Mouse (Mus musculus) stomach, postnatal 0 days (tissue): Measurements from ENCODE around the gene Zfyve21. TPM values are rescaled to one million over a fixed set of nuclear protein-coding genes. Genes with fewer than 3 reads are reported as not detected.

Experiments
- ATAC-seq: fragments of 200-750 bp; cut with Nextera tagmentation; 2 replicates; pipeline ENCODE4 v1.8.0; 2017; ENCODE audit not compliant: low FRiP score, low TSS enrichment
- DNase-seq: peaks from one replicate; pipeline ENCODE4 v3.0.0-alpha.2; 2016; ENCODE audit warnings: low spot score
- H3K27ac ChIP-seq: fragments of 300-500 bp; sonication (generic); replicated peaks from 2 replicates; pipeline ENCODE4 v1.5.1; 2014; ENCODE audit warnings: mild to moderate bottlenecking, control low read depth
- H3K27me3 ChIP-seq: fragments of 300-500 bp; sonication (generic); 2 replicates; pipeline ENCODE4 v1.6.1; 2014; ENCODE audit warnings: low read length; ENCODE audit not compliant: control insufficient read depth, insufficient read depth
- H3K36me3 ChIP-seq: fragments of 300-500 bp; sonication (generic); 2 replicates; pipeline ENCODE4 v1.6.1; 2014; ENCODE audit warnings: low read length, mixed read lengths; ENCODE audit not compliant: control insufficient read depth, insufficient read depth
- H3K4me1 ChIP-seq: fragments of 300-500 bp; sonication (generic); replicated peaks from 2 replicates; pipeline ENCODE4 v1.6.1; 2014; ENCODE audit warnings: antibody characterized with exemption; ENCODE audit not compliant: control insufficient read depth, insufficient read depth
- H3K4me2 ChIP-seq: fragments of 300-500 bp; sonication (generic); replicated peaks from 2 replicates; pipeline ENCODE4 v1.6.1; 2014; ENCODE audit warnings: low read depth, mild to moderate bottlenecking, control low read depth, moderate library complexity
- H3K4me3 ChIP-seq: fragments of 300-500 bp; sonication (generic); 2 replicates; pipeline ENCODE4 v1.5.1; 2014; ENCODE audit warnings: low read depth, low read length, control low read depth
- H3K9ac ChIP-seq: fragments of 300-500 bp; sonication (generic); 2 replicates; pipeline ENCODE4 v1.6.1; 2014; ENCODE audit warnings: mild to moderate bottlenecking, low read length, control low read depth, mixed read lengths
- H3K9me3 ChIP-seq: fragments of 300-500 bp; sonication (generic); 2 replicates; pipeline ENCODE4 v1.6.1; 2016; ENCODE audit warnings: low read length; ENCODE audit not compliant: control insufficient read depth
- CTCF ChIP-seq: IDR thresholded peaks from 2 replicates; pipeline ENCODE4 v1.5.1; 2016; ENCODE audit warnings: antibody characterized with exemption, low read depth, mild to moderate bottlenecking, moderate library complexity
- EP300 ChIP-seq: optimal IDR thresholded peaks from 2 replicates; pipeline ENCODE3; 2016; ENCODE audit warnings: antibody characterized with exemption
- WGBS: fragments of 180-500 bp; shearing (Covaris S2); extraction: QIAGEN DNeasy Blood & Tissue Kit; methylation state at CpG from one replicate; pipeline ENCODE4 v1.1.7; 2014; 5-methylcytosine and 5-hydroxymethylcytosine counted together
- polyA plus RNA-seq: library from polyadenylated mRNA; unstranded; fragments of >200 nt; fragmentation: Nextera tagmentation; extraction: Ambion mirVana; gene quantifications from 2 replicates; pipeline ENCODE4 v1.2.1, GENCODE M21; 2015

Gene Zfyve21
- polyA plus RNA-seq, 1 experiment from 2014 or later: 72.0 TPM

GRCm38 (mm10) chr12:111827556-111827955 lies 13.6 kb downstream of the Zfyve21 start:
- Histone ChIP-seq H3K36me3 (peaks cover 59% of the 10 kb centered on the region), H3K27me3 (no peaks in the 10 kb centered on the region), H3K9me3 (no peaks in the 10 kb centered on the region), H3K4me3 (no peak overlapping the region), H3K4me2 (no peak overlapping the region), H3K4me1 (no peaks in the 10 kb centered on the region), H3K9ac (no peak overlapping the region), H3K27ac (no peak overlapping the region)
- ATAC-seq (no peak), DNase-seq (no peak)
- TF ChIP-seq CTCF: no peak
- no peak for TF ChIP-seq EP300
- 93% methylated on average over 12 of the region's 12 CpGs for WGBS

DNA sequence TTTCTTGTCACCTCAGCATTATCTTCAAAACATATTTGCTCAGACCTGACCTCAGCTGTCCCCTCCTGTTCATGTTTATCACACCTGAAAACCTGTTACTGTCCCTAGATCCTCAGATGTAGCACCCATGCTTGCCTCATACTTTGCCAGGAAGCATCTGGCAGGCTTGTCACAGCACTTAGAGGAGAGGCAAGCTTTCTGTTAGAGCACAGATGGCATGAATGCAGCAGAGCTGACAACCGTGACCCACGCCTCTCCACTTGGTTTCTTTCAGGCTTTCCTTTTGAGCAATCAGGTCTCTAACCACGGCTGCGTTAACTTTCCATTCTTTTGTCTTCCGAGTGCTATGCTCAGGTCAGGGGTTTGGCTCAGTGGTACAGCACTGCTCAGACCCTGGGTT lies 15.5 kb downstream of the Zfyve21 start:
- no peaks in the 10 kb centered on the region for H3K27me3 ChIP-seq
- no peak overlapping the region for H3K4me2 ChIP-seq
- H3K9me3 ChIP-seq: no peaks in the 10 kb centered on the region
- 73% methylated on average over 5 of the region's 5 CpGs for WGBS
- peaks cover 63% of the 10 kb centered on the region for H3K36me3 ChIP-seq
- no peak overlapping the region for H3K4me3 ChIP-seq
- DNase-seq (no peak), ATAC-seq (no peak)
- no peak overlapping the region for H3K9ac ChIP-seq
- H3K4me1 ChIP-seq: no peaks in the 10 kb centered on the region
- TF ChIP-seq CTCF (no peak), EP300 (no peak)
- no peak overlapping the region for H3K27ac ChIP-seq

DNA sequence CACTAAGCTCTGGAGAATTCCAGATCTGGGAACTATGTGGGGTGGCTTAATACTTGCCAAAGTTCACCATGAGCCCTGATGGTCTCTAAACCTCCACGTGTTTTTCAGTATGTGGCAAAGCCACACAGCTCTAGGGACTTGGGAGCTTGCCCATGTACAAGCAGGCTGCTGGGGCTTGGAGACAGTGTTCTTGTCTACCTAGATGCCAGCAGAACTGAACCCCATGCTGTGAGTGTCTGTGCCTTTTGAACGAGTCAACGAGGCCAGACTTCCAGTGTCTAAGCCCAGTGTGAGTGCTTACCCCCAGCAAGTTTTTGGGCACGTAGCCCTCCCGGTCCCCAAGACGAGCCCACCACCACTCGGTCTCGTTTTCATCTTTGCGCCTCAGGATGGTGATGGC lies 16.0 kb downstream of the Zfyve21 start:
- TF ChIP-seq EP300 (no peak), CTCF (no peak)
- no peaks in the 10 kb centered on the region for H3K9me3 ChIP-seq
- ATAC-seq (no peak), DNase-seq (no peak)
- no peaks in the 10 kb centered on the region for H3K4me1 ChIP-seq
- H3K4me2 ChIP-seq: no peak overlapping the region
- 95% methylated on average over 9 of the region's 9 CpGs for WGBS
- H3K27ac ChIP-seq: no peak overlapping the region
- H3K27me3 ChIP-seq: no peaks in the 10 kb centered on the region
- H3K4me3 ChIP-seq: no peak overlapping the region
- H3K9ac ChIP-seq: no peak overlapping the region
- peaks cover 62% of the 10 kb centered on the region for H3K36me3 ChIP-seq

DNA sequence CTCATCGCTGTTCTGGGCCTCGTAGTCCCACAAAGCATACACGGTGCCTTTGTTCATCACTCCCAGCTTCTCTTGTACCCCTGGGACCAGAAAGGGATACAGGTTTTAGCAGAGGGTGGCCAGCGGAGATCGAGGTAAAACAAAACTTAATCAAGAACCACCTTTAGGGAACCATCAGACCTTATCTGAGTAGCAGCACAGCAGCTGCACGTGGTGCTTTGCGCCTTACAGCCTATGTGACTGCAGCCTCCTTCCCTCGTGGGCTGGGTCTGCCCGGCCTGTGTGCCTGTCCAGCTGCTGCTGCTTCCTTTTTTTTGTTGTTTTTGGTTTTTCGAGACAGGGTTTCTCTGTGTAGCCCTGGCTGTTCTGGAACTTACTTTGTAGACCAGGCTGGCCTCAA lies 16.4 kb downstream of the Zfyve21 start:
- H3K36me3 ChIP-seq: peaks cover 60% of the 10 kb centered on the region
- no peak overlapping the region for H3K4me2 ChIP-seq
- H3K27me3 ChIP-seq: no peaks in the 10 kb centered on the region
- no peaks in the 10 kb centered on the region for H3K9me3 ChIP-seq
- no peak overlapping the region for H3K27ac ChIP-seq
- 82% methylated on average over 10 of the region's 10 CpGs for WGBS
- no peak overlapping the region for H3K4me3 ChIP-seq
- H3K9ac ChIP-seq: no peak overlapping the region
- no peak for DNase-seq
- no peaks in the 10 kb centered on the region for H3K4me1 ChIP-seq
- ATAC-seq: no peak
- no peak for TF ChIP-seq EP300
- TF ChIP-seq CTCF: no peak

DNA sequence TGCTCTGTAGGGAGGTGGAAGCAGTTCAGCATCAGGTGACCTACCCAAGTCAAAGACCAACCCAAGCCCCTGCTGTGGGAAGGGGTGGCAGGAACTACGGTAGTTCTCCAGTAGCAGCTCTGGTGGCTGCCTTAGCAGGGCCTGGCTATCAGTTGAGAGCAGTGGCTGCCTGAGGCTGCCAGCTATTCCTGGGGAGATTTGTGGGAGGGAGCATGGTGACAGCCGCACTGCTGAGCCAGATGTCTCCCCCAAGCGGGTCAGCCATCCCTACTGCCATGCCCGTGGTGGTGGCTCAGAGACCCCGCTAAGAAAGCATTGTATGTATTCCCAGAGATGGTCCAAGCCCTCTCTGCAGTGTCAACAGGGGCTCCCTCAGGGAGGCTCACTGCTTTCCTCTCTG lies 18.7 kb downstream of the Zfyve21 start:
- no peak overlapping the region for H3K4me2 ChIP-seq
- no peaks in the 10 kb centered on the region for H3K9me3 ChIP-seq
- 82% methylated on average over 5 of the region's 5 CpGs for whole genome bisulfite sequencing
- H3K27ac ChIP-seq: no peak overlapping the region
- ATAC-seq (no peak), DNase-seq (no peak)
- no peak overlapping the region for H3K9ac ChIP-seq
- peaks cover 45% of the 10 kb centered on the region for H3K36me3 ChIP-seq
- H3K27me3 ChIP-seq: no peaks in the 10 kb centered on the region
- H3K4me3 ChIP-seq: no peak overlapping the region
- H3K4me1 ChIP-seq: no peaks in the 10 kb centered on the region
- TF ChIP-seq CTCF (no peak), EP300 (no peak)

GRCm38 (mm10) chr12:111833457-111833856 lies 19.5 kb downstream of the Zfyve21 start:
- WGBS: 87% methylated on average over 10 of the region's 10 CpGs
- Histone ChIP-seq H3K4me2 (no peak overlapping the region), H3K9me3 (no peaks in the 10 kb centered on the region), H3K4me3 (no peak overlapping the region), H3K27me3 (no peaks in the 10 kb centered on the region), H3K9ac (no peak overlapping the region), H3K36me3 (peaks cover 42% of the 10 kb centered on the region), H3K4me1 (no peaks in the 10 kb centered on the region), H3K27ac (no peak overlapping the region)
- ATAC-seq: no peak
- no peak for DNase-seq
- TF ChIP-seq CTCF: no peak
- no peak for TF ChIP-seq EP300
